Mouse (Mus musculus): ENCODE results near the gene Mapk12.

The Mapk12 gene

DNA sequence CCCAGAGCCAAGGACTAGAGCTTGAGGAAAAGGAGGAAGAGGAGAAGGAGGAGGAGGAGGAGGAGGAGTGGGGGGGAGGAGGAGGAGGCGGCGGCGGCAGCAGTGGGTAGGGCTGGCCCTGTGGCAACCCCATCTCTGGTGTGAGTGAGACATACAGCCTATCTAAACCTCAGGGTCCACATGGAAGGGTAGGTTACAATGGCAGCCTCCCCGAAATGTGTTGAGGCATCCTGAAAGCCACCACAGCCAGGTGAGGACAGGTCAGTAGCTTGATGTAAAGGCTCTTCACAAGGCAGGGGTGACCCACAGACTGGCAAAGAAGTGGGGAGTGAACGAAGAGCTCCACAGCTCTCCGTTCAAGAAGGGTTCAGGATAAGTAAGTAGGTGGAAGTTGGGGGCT lies 2.0 kb downstream of the Mapk12 start:
- no peak for DNase-seq (ENCODE audit: low spot score in 2 of 2)

DNA sequence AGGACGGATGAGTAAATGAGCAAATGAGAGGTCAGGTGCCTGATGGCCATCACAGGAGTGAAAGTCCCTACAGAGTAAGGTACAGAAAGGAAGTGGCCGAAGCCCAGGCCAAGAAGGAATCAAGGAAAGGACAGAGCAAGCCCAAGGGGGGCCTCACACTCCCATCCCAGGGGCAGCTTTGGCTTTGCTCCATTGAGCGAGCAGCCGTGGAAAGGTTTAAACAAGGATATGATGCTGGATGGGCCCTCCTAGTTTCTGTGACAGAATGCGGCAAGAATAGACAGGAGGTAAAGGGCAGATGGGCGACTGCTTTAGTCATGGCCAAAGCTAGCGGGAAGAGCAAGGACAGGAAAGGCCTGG lies 2.5 kb downstream of the Mapk12 start:
- DNase-seq (ENCODE audit: low spot score in 2 of 2): no peak

DNA sequence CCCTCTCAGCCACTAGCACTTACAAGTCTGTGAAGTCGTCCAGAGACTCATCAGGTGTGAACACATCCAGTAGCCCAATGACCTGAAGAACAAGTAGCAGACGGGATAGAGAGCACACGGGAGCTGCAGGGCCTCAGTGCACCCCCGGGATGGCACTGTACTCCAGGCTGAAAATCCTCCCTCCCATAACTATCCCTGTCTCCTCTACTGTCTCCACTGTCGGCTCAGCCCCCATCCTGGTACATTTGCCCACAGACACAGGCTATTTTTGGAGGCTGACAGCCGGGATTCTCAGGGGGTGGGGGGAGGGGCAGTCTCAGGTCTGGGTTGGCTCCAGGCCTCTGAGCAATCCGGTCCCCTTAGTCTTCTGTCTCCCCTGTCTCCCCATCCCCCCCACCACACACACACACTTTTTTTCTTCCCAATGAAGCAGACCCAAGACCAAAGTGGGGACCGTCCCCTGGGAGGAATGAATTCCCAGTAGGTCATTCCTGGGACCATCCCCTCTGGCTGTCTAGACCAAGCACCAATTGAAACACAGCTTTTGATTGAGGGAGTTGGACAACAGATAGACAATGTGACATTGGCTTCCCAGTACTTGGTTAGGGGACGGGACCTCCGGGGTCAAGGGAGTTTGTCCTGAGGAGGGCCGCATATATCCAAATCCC lies 3.0 kb downstream of the Mapk12 start:
- no peak for DNase-seq (ENCODE audit: low spot score in 2 of 2)

DNA sequence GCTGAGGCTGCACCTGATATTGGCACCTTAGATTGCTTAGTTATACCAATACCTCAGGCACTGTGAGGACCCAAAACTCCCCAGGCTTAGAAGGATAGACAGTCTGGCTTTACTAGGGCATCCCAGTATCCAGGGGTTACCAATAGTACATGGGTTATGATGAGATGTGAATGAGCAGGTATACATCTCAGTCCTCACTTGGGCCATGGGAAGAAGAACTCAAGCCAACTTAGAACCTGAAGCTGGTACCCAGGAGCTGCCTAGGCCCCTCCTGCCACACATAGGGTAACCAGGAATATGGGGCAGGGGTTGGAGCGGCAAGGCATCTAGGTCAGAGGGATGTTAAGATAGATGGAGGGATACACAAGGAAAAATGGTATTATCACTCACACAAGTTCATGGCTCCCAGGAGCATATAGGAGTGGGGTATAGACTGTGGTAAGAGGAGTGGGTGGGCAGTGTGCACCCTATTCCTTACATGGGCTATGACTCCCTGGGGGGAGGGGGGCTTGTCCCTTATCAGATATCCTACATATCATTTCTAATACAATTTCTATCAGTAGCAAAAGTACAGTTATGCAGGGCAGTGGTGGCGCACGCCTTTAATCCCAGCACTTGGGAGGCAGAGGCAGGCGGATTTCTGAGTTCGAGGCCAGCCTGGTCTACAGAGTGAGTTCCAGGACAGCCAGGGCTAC lies 3.9 kb downstream of the Mapk12 start:
- no peak for DNase-seq (ENCODE audit: low spot score in 2 of 2)

DNA sequence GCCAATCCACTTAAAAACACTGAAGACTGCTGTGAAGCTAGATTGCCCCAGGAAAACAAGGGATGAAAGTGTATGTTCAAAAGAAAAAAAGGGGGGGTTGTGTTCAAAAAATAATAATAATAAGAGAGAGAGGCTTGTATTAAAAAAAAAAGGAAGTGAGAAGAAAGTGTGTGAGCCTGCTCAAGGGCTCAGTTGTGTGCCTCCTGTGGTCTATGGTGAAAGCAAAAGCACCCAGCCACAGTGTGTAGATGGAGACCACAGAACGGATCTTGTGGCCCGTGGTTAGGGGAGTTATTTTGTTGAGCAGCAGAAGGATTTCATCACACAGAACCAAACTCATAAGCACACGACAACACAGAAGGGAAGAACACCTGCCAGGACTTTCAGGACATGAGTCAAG lies 9.2 kb downstream of the Mapk12 start:
- peak in 1 of 2 experiments; percentile 18 for DNase-seq (ENCODE audit: low spot score in 2 of 2)

DNA sequence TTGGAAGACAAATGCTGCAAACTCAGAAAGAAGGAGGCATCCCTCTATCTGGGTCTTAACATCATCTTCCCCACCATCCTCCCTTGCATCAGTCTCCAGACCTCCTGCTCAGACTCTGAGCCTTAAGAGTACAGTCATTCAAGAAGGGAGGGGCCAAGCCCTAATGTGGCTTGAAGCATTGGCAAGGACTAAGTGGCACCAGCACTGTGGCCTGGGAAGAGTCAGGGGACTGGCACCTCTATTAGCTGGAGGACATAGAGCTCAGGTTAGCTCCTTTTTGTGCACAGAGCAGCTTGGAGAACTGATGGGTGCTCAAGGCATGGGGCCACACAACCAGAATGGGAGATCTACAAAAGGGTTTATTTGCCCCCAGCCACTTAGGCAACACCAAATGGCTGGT lies 10.3 kb downstream of the Mapk12 start:
- no peak for DNase-seq (ENCODE audit: low spot score in 2 of 2)

DNA sequence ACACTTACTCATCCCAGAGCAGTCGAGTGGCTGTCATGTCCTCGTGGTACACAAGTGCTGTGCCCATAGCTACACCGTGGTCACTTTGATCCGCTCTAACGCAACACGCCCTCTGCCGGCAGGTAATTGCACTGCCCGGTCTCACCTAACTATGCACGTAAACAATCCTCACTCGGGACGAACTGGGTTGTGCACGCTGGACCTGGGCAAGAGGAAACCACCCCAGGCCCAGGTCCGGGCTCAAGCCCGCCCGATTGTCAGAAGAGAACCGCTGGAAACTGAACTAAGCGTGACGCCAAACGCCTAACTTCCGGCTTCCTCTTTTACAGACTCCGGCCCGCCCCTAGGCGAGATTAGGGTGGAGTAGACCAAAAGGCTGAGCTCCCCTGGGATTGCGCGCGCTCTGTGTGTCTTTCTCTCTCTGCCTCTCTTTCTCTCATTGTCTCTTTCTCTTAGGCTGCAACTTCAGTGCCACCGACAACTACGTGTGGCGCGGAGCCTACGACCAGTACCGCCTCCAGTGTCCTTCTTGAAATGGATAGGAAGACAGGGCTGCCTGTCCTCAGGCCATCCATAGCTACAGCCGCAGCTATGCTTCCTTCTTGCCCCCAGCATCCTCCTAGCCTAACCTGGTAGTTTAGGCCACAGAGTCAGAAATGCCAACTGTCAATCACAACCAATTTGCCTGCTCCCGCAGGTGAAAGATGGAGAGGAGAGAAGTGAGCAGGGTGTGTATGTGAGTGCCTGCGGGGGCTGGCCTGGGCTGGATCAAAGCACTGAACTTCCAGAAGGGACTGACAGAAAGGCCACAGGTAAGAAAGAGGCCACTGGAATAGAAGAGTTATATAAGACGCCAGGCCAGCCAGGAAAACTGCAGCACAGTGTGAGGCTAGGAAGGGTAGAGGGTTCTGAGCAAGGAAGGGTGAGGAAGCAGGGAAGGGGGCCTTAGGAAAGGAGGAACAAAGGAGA lies 11.8 kb downstream of the Mapk12 start, which contains the start of gene Hdac10:
Hdac10 (minus strand) TSS at position 319 of the 969 bp plus-strand sequence.
- DNase-seq (ENCODE audit: low spot score in 2 of 2): peak; percentile 88 to 92

DNA sequence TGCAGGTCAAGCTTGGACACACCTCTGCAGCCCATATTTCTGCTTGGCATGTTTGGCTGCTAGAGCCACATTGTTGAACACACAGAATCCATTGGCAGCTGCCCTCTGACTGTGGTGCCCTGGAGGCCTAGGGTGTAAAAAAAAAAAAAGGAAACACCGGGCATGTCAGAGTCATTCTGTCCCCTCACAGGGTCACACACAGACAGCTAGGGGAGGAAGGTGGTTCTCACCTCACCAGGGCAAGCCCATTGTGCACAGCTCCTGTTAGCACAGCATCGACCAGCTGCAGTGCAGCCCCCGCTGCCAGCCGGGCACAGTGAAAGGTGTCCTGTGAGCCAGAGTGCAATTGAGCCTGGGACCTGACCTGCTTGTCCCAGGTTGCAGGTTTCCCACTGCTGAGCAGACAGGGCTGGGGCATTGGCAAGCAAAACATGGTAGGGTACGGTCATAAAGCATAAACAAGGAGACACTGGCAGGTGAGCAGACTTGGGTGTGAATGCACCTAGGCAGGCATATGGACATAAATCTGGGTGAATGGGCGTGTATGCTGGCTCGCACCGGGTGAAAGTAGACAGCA lies 13.1 kb downstream of the Mapk12 start:
- no peak for DNase-seq (ENCODE audit: low spot score in 2 of 2)

DNA sequence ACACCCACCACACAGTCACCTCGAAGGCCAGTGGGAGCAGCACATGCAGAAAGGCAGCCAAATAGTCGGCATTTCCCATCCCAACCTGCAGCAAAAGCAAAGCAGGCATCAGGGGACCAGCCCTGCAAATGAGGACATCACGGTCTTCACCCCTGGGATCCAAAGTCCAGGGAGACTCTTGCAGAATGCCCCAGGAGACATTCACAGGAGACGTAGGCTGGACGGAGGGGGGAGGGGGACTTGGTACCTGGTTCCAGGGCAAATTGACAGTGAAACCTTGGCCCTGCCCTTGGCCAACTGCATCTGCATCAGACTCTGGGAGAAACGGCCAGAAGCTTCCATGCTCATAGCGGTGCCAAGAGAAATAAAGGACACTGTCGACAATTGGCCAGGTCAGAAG lies 13.9 kb downstream of the Mapk12 start:
- no peak for DNase-seq (ENCODE audit: low spot score in 2 of 2)

DNA sequence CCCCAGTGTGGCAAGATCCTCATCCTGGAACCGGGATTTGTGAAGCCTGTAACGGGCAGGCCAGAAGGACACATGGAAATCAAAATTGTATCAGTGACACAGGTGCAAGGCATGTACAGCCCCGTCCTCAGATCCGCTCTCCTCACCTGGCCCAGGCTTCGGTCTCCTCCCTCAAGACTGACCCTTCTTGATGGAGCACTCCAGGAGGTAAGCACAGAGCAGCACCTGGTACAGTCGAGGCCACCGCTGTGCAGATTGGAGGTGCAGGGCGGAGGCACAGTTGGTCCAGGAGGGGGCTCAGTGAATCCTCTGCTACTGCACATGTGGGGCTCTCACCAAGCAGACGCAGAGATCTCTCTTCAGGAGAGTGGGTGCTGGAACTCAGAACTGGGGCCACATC lies 15.2 kb downstream of the Mapk12 start:
- no peak for DNase-seq (ENCODE audit: low spot score in 2 of 2)

DNA sequence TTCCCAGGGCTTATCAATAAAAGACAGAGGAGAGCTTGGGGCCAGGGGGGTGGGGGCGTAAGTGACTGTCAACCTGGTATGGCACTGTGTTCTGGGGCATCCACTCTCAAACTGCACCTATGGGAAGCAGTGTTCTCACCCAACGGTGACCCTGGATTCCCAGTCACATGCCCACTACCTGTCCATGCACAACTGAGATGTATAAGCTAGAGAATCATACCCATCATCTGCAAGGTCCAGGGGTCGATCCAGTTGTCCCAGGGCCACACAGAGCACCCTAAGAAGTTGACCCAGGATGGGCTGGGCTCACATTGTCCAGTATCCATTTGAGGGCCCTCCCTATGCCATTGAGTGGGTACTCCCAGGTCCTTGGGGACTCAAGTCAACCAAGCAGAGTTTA lies 16.2 kb downstream of the Mapk12 start:
- no peak for DNase-seq (ENCODE audit: low spot score in 2 of 2)

DNA sequence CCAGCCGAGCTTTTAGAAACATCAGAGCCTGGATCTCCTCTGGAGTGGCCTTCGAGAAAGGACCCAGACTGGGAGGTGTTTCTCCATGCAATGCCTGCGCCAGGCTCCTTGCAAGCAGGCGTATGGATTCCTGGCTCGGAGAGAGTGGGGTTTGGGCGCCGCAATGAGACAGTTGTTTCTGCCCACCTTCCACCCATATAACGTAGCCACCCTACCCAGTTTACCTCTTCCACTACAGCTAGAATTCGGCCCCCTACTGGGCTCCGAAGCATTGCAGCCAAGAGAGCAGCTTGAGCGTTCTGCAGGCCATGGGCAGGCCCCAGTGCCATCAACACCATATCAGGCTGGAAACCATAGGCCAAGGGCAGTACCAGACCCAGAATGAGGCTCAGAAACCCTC lies 16.9 kb downstream of the Mapk12 start:
- DNase-seq (ENCODE audit: low spot score in 2 of 2): no peak

DNA sequence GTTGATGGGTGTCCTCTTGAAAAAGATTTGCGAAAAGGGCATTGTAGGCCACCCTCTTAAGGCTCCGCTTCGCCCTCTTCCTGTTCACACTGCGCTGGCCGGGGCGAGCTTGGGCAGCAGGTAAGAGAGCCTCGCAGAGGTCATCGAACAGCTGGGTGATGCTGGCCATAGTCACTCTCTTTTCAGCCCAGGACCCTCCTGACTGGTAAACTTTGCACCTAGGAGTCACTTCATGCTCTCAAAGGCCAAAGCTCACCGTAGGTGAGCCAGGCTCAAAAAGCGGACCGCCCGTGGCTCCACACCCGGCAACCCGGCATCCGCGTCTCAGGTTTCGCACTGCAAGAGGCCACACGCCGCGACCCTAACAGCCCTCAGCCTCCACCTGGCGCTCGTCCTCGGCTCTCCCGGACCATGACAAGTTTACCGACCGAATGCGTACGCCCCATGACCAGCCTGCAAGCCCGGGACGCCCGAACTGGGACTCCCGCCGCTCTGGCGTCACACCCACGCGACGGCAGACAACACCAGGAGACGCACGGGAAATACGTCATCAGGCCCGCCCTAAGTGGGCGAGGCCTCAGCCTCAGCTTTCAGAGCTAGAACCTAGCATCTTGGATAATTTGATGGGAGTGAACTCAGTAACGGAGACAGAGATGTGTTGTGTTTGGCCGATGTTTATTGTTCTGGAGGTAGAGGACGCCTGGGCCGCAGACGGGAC lies 17.7 kb downstream of the Mapk12 start, which contains the start of gene Tubgcp6:
Tubgcp6 (minus strand) TSS at position 464 of the 718 bp plus-strand sequence.
- peak; percentile 89 to 94 for DNase-seq (ENCODE audit: low spot score in 2 of 2)

DNA sequence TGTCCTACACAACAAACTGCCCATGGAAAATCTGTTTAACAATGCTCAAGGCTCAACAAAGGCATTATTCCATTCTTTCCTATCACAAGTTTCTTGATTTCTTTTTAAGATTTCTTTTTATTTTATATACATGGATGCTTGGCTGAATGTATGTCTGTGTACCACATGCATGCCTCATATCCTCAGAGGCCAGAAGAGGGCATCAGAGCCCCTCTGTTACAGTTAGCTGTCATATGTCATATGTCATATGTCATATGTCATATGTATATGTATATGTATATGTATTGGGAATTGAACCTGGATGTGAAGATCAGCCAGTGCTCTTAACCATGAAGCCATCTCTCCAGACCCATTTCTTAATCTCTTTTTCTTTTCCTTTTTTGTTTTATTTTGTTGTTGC lies 22.5 kb downstream of the Mapk12 start:
- DNase-seq (ENCODE audit: low spot score in 2 of 2): no peak

DNA sequence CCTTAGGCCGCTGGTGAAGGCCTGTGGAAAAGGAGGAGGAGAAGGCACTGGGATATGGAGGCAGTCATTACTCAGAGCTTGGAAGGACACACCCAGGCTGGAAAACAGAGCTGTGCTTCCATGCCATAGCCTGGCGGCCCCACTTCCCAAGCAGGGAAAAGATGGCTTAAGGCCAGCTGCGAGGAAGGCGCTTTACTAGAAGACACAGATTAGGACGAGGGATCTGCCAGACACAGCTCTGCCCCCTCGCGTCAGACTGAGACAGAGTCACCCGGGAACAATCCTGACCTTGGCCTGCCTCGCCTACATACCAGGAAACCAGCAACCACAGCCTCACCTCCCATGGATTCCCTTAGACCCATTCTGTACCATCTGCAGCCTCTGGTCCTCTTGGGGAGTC lies 30.4 kb downstream of the Mapk12 start:
- DNase-seq (ENCODE audit: low spot score in 2 of 2): no peak

DNA sequence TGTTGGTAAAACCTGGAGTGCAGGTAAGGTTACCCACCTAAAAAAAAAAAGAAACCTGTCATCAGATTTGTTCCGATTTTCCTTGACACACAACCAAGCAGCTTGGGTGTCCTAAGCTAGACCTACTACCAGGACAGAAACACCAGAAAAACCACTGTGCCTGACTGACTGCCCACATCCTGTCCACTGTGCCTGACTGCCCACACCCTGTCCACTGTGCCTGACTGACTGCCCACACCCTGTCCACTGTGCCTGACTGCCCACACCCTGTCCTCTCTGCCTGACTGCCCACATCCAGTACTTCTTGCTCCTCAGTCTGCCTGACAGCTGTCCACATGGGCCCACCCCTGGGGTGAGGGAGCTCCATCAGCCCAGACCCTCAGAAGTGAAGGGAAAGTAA lies 33.5 kb downstream of the Mapk12 start:
- no peak for DNase-seq (ENCODE audit: low spot score in 2 of 2)

DNA sequence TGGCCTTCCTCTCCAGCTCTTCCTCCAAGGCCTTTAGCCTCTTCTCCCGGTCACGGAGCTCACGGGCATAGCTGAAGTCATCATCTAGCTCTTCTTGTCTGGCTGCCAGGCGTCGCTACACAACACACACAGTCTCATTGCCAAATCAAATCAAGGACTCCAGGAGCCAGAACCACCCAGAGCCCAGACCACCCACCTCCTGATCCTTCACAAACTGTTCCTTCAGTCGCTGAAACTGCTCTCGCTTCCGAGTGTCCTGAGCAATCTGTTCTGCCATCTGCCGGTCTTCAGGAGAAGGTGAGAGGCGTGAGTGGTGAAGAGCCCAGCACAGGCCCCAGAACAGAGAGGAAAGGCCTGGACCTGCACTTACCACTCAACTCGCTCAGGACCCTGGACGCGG lies 34.4 kb downstream of the Mapk12 start:
- DNase-seq (ENCODE audit: low spot score in 2 of 2): no peak

DNA sequence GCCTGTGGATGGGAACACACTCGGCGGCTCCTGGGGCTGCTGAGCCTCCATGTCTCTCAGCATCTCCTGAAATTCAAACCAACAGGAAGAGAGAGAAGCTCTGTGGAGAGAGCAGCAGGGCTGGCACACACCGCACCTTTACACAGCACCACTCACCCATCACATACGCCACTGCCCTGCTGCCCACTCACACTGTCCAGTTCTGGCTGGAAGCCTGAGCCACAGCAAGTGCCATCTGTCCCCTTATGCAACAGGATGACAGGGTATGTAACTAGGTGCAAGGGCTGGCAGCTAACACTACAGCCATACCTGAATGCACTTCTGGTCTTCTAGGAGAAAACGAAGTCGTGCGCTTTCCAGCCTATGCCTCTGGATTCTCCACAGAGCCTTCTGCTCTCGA lies 36.1 kb downstream of the Mapk12 start:
- DNase-seq (ENCODE audit: low spot score in 2 of 2): no peak

DNA sequence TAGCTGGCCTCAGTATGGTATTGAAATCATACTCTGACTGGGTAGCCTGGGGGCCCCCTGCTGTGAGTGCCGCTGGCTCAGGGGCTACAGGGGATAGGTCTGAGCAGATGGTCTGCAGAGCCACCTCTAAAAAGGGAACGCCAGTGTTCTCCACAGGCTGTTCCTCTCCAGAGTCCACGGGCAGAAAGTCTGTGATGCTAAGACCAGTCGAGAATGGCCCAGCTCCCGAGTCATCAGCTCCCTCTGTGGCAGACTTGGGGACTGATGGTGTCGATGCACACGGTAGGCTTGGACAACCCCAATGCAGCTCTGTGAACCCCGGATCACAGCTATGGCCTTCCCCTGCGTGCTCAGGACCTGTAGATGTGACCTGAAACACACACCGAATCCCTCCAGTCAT lies 36.6 kb downstream of the Mapk12 start:
- no peak for DNase-seq (ENCODE audit: low spot score in 2 of 2)

DNA sequence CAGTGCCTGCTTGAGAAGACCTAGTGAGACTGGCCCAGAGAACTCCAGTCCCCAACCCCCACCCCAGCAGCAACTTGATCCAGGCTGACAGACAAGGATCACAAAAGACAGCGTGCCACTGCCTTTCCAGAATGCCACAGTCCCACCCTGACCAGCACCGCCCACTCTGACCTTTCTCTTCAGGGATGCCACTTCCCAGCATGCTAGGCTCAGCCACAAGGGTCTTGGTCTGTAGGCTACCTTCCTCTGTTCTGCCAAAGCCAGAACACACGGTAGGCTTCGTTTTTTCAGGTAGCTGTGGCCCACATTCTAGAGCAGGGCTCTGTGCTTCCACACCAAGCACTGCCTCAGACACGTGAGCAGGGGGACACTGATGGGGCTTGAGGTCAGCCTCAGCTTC lies 37.9 kb downstream of the Mapk12 start:
- DNase-seq (ENCODE audit: low spot score in 2 of 2): no peak

DNA sequence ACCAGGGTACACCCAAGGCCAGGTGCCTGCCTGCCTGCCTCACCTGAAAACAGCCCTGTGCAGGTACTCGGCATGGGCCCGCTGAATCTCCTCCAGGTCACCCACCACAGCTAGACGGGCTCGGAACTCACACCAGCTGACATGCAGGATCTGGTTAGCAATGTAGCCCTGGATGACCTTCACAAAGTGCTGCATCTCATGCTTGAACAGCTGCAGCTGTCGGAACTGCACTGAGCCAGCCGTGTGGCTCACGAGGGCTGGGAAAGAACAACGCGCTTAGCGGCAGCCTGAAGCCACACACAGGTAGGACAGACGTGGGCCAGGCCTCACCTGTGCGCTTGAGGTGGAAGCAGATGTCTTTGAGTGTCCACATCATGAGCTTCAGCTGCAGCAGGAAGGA lies 39.7 kb downstream of the Mapk12 start:
- DNase-seq (ENCODE audit: low spot score in 2 of 2): no peak
